Mouse (Mus musculus): ENCODE results near the gene Arg2.

The Arg2 gene

DNA sequence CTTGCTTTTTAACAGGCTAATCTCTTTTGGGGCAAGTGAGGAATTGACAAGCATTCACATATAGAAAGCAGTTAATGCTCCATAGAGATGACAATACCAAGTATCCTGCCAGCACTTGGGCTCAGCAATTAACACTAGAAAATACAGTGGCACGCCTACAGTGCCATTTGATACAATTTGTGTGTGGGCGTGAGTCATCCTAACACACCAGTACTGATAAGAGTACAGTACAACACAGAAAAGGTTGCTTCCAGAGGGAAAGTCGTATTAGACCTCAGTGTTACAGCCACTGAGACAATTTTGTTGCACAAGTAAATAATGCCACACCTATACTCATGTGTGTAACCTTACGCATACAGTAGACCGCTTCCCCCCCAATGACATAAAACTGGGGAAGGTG is 66.5 kb downstream of the Arg2 start:
- TF ChIP-seq GATA4 (IDR thresholded peaks at IDR 0.05; ENCODE audit: insufficient replicate concordance, low read length), result no peak

GRCm38 (mm10) chr12:79201882-79202281 is 71.3 kb downstream of the Arg2 start:
- TF ChIP-seq GATA4 (IDR thresholded peaks at IDR 0.05; ENCODE audit: insufficient replicate concordance, low read length), result no peak

Data from liver, adult (tissue).